Mouse (Mus musculus) CD4-positive helper T cell, adult 2 months (primary cell): Measurements from ENCODE around the gene Ugt2b36.
"Not testable (repeated sequence)": the region's sequence is repeated elsewhere in the genome, so short reads cannot be mapped to it uniquely, and the experiment has no call there.

Experiments
- DNase-seq: peaks from one replicate; pipeline ENCODE4 v3.0.0-alpha.2; 2012; ENCODE audit warnings: low read depth, missing footprints, low spot score

Gene Ugt2b36

GRCm38 (mm10) chr5:87092346-87093027 lies at the start of gene Ugt2b36:
Ugt2b36 (minus strand) TSS chr5:87092555.
- DNase-seq, result no peak

GRCm38 (mm10) chr5:87140196-87140595 lies 47.8 kb upstream of the Ugt2b36 start, which contains the start of gene Ugt2b5:
Ugt2b5 (minus strand) TSS chr5:87140318.
- not testable (repeated sequence) for DNase-seq

- not testable (repeated sequence) for DNase-seq
These were observed 11.3 kb upstream of the Ugt2b36 start for GRCm38 (mm10) chr5:87103697-87104096.

GRCm38 (mm10) chr5:87091111-87091510 lies 1.2 kb downstream of the Ugt2b36 start:
- no peak for DNase-seq

- DNase-seq, result no peak
These were observed 3.1 kb downstream of the Ugt2b36 start for GRCm38 (mm10) chr5:87089264-87089663.

GRCm38 (mm10) chr5:87086269-87086668 lies 6.1 kb downstream of the Ugt2b36 start:
- no peak for DNase-seq

- DNase-seq, result no peak
These were observed 61.7 kb downstream of the Ugt2b36 start for GRCm38 (mm10) chr5:87030624-87031023.

GRCm38 (mm10) chr5:87027359-87027758 lies 65.0 kb downstream of the Ugt2b36 start:
- DNase-seq, result no peak
